Mouse (Mus musculus) thymus, postnatal 36 days (tissue): Measurements from ENCODE around the gene Gm20683.

Source experiments
- DNase-seq, 2 experiments: peaks; one replicate each; pipeline ENCODE4 v3.0.0; 2022; ENCODE audit warnings: mixed read lengths in 2 of 2

Gene Gm20683

DNA sequence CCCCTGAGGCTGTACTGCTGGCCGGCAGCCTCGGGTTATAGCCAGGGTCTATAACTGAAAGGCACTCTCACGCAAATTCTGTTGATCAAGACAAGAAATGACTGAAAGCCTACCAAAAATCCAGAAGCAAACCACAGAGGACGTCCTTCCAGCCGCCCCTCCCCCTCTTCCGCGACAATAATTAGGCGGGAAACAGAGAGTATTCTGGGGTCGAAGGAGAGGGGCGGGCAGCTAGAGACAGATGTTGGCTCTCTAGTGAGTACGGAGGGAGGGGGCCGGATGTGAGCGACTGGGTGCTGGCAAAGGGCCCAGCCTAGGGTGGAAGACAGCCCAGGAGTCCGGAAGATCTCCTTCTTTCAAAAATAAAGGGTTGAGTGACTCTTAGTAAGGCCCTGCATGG is 48.9 kb downstream of the Gm20683 start, which contains the start of gene Fam173a:
TSS of gene Fam173a (minus strand) at position 287 of the 400 bp plus-strand sequence.
- DNase-seq, result peak; percentile 83 to 88

DNA sequence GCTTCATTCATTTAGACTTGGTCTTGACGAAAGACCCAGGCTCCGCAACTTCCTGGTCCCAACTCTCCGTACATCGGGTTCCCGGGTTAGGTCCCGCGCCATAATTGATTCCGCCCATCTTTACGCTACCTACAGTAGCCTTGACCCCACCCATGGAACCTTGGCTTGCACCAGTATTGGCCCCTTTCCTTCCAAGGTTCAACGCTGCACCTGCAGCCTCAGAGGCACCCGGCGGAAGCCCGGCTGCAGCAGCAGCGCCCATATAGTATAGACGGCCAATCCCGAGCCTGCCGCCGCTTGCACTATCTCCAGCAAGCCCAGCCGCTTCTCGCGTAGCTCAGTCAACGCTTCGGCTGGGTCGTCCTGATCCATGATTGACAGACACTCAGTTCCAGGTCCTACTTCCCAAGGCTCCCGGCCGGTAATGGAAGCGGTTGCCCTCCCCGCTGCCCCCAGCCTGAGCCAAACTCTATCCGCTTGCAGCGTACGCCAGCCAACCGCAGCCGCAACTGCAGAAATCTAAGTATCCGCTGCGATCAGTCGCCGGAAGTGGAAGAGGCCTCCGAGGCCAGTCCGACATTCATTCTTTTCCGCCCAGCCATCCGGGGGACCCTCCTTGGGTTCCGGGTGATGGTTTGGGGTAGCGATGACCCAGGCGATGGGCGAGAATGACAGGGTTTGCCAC is 49.6 kb downstream of the Gm20683 start:
- DNase-seq, result peak; percentile 83 to 84

DNA sequence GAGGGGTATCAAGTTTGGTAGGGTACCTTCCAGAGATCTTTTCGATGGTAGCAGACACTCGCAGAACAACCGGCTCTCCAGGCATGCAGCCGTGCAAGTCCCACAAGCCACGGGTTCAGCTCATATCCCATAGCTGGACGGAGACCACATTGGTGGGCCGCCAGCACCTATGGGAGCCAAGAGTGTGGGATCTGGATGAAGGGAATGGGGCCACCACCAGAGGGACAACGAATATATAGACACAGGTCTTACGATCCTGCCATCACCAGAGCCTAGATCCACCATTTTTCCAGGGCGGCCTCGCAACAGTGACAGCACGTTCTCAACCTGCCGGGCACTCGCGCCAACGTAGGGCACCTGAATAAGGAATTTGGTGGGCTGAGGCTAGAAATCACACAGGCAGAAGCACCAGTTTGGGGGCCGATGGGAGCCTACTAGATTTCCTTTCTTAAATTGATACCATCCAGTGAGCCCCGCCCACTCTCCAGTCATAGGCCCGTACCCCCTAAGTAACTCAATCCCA is 50.2 kb downstream of the Gm20683 start:
- DNase-seq, result no peak

DNA sequence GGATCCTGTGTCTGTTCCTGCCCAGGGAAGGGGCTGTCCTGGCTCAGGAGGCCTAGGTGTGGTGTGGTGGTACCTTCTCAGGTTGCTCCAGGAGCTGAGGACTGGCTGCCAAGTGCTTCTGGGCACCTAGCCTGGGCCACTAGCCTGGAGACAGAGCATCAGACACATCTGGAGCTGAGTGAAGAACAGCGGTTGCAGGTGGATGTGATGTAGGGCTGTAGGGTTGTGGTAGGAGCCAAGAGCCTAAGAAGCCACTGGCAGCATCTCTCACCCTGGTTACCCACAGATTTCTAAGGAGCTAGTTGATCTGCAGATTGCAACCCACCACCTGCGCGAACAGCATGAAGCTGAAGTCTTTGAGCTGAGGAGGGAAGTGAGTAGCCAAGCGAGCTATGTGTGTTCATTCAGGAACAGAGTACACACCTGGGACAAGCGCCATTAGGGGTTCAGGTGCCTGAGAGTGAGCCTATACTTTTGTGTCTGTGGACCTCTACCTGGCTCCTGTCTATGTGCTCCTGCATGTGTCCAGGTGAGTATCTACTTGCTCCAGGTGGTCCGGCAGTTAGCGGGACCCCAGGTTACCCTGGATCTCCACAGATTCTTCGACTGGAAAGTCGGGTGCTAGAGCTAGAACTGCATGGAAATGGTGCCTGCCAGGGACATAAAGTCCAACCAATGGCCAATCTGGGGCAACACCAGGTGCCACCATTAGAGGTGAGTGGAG is 54.6 kb downstream of the Gm20683 start:
- no peak for DNase-seq

DNA sequence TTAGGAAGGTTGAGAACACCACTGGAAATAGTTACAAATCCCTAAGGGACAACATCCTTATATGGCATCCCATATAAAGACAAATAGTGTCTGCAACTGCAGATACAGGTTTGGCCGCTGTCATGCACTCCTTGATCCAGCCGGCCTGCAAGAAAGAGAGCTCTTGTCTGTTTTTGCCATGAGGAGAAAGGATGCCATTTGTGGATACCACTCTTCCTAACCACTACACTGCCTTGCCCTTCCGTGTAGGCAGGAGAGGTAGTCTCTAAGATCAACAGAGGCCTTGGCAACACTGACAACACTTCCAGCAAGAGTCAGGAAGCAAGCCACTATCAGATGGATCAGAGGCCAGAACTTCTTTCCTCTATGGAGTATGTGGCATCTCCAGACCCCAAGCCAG is 55.3 kb downstream of the Gm20683 start, which contains the start of gene Ccdc78:
TSS of gene Ccdc78 (plus strand) at position 301 of the 400 bp plus-strand sequence.
- DNase-seq, result no peak

DNA sequence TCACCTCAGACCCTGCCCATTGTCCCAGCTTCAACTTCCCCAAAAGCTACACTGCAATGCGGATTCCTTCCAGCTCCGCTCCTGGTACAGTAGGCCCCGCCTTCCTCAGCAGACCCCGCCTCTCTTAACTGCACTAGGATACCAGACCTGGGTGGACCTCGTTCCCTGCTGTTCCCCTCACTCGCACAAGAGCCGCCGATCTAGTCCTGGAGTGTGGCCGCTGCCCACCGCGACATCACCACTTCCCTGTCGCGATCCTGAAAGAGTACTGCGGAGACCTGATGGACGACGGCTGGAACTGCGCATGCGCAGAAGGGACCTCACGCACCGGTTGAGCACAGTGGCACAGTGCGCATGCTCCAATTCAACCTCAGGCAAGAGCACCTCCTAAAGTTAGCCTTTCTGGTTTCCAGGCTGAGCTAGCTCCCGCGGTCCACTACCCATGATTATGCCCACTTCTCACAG is 56.2 kb downstream of the Gm20683 start, which contains the start of gene Haghl:
TSS of gene Haghl (minus strand) at position 393 of the 465 bp plus-strand sequence.
- peak; percentile 92 to 94 for DNase-seq
